Mouse (Mus musculus) myocyte (in vitro differentiated cells): Measurements from ENCODE around the gene Sema7a.

Source experiments
- CEBPB ChIP-seq: IDR thresholded peaks from 2 replicates; pipeline ENCODE4 v1.6.1; 2011; ENCODE audit warnings: mild to moderate bottlenecking, moderate library complexity; ENCODE audit not compliant: poor library complexity, insufficient read depth, severe bottlenecking
- E2F4 ChIP-seq: IDR thresholded peaks from one replicate; pipeline ENCODE4 v1.6.1; 2011; ENCODE audit warnings: mild to moderate bottlenecking, control low read depth, moderate library complexity; ENCODE audit not compliant: insufficient read depth
- MAX ChIP-seq: IDR thresholded peaks from one replicate; pipeline ENCODE4 v1.6.1; 2011; ENCODE audit warnings: low read depth, mild to moderate bottlenecking, control low read depth
- MYOD1 ChIP-seq, 3 experiments: IDR thresholded peaks; one replicate each; pipeline ENCODE4 v1.6.1; 2011; ENCODE audit warnings: control low read depth in 2 of 3, low read depth in 2 of 3, mild to moderate bottlenecking in 2 of 3, moderate library complexity in 1 of 3; ENCODE audit not compliant: insufficient read length in 2 of 3, control insufficient read depth in 1 of 3
- MYOG ChIP-seq, 3 experiments: IDR thresholded peaks; one replicate each; pipeline ENCODE4 v1.6.1; 2011; ENCODE audit warnings: control low read depth in 2 of 3, low read depth in 2 of 3, mild to moderate bottlenecking in 2 of 3; ENCODE audit not compliant: insufficient read length in 2 of 3, control insufficient read depth in 1 of 3, insufficient read depth in 1 of 3
- POLR2A ChIP-seq: IDR thresholded peaks from one replicate; pipeline ENCODE4 v1.6.1; 2011; ENCODE audit warnings: low read depth, mild to moderate bottlenecking, control low read depth, moderate library complexity; ENCODE audit not compliant: insufficient read length
- SRF ChIP-seq: IDR thresholded peaks from one replicate; pipeline ENCODE4 v1.6.1; 2011; ENCODE audit warnings: low read depth; ENCODE audit not compliant: control insufficient read depth, insufficient read length
- TCF12 ChIP-seq: IDR thresholded peaks from one replicate; pipeline ENCODE4 v1.6.1; 2011; ENCODE audit warnings: mild to moderate bottlenecking, control low read depth; ENCODE audit not compliant: poor library complexity, insufficient read depth, severe bottlenecking
- TCF3 ChIP-seq: IDR thresholded peaks from one replicate; pipeline ENCODE4 v1.6.1; 2011; ENCODE audit warnings: low read depth, control low read depth; ENCODE audit not compliant: insufficient read length
- USF1 ChIP-seq: IDR thresholded peaks from one replicate; pipeline ENCODE4 v1.6.1; 2011; ENCODE audit warnings: low read depth, mild to moderate bottlenecking, control low read depth, moderate library complexity

DNA sequence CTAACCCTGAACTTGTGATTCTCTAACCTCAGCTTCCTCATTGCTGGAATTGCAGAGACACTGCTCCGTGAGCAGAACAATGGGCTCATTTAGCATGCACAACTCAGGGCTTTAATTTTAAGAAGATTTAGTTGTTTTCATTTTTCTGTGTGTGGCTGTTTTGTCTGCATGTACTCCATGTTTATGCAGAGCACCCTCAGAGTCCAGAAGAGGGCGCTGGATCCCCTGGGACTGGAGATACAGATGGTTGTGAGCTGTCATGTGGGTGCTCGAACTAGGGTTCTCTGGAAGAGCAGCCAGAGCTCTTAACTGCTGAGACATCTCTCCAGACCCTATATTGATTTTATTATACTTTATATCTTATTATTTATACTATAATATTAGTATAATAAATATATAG lies 69.7 kb downstream of the Sema7a start:
- TF ChIP-seq POLR2A = no peak
- TF ChIP-seq CEBPB = no peak
- TF ChIP-seq TCF3 = no peak
- TF ChIP-seq MAX = no peak
- no peak for TF ChIP-seq USF1
- TF ChIP-seq MYOG (IDR thresholded peaks at IDR 0.05; ENCODE audit: control insufficient read depth in 1 of 3, insufficient read depth in 1 of 3, insufficient read length in 2 of 3, low read depth in 2 of 3) = no peak
- no peak for TF ChIP-seq TCF12
- TF ChIP-seq E2F4 = no peak
- no peak for TF ChIP-seq MYOD1 (IDR thresholded peaks at IDR 0.05; ENCODE audit: control insufficient read depth in 1 of 3, insufficient read length in 2 of 3, low read depth in 2 of 3)
- TF ChIP-seq SRF = no peak
